Mouse (Mus musculus) spleen, postnatal 36 days (tissue): ENCODE measurements around the gene Kdm4a.

ENCODE experiments used
- DNase-seq, 2 experiments: peaks; one replicate each; pipeline ENCODE4 v3.0.0; 2022; ENCODE audit warnings: low spot score in 2 of 2, mixed read lengths in 1 of 2

The Kdm4a gene

GRCm38 (mm10) chr4:118154889-118155288 is 25.0 kb downstream of the Kdm4a start:
- DNase-seq = no peak

- DNase-seq = peak; percentile 64 to 68
Measured at GRCm38 (mm10) chr4:118152020-118152785, 27.6 kb downstream of the Kdm4a start.

- DNase-seq = no peak
Measured at GRCm38 (mm10) chr4:118150804-118151203, 29.0 kb downstream of the Kdm4a start.

GRCm38 (mm10) chr4:118149956-118150680 is 29.7 kb downstream of the Kdm4a start:
- DNase-seq = no peak

DNA sequence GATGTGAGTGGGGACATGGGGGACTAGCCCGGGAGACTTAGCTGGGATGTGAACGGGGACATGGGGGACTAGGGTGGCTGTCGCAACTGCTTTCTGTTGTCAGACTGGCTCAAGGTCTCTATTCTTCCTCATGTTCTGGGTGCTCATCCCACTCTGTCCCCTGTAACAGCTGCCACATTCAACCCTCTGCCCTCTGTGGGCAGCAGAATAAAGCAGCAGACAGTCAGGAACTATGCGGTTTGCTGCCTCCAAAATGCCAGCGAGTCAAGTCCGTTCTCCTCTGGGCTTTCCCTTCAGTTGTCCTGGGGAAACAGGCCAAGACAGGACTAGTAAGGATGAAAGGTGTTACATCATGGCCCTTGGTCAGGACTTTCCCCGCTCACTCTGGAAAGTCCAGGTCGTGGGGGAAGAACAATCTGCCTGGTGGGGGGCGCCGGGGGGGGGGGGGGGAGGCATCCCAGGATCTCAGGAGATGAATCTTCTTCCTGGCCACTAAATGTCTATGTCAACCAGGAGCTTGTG is 30.7 kb downstream of the Kdm4a start:
- DNase-seq = no peak

DNA sequence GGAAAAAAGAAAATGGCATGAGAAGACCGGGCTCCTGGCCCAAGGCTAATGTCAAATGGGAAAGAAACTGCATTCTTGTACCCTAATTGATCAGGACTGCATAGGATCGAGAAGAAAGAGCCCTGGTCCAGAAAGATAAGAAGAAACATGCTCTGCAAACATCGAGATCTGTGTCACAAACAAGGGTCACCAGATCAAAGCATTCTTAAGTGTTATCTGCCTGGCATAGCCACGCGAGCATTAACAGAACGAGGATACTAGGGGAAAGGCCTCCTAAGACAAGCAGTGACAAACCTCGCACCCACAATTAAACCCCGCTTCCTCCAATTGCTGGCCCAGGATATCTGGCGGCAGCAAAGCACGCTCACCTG is 31.5 kb downstream of the Kdm4a start:
- no peak for DNase-seq

DNA sequence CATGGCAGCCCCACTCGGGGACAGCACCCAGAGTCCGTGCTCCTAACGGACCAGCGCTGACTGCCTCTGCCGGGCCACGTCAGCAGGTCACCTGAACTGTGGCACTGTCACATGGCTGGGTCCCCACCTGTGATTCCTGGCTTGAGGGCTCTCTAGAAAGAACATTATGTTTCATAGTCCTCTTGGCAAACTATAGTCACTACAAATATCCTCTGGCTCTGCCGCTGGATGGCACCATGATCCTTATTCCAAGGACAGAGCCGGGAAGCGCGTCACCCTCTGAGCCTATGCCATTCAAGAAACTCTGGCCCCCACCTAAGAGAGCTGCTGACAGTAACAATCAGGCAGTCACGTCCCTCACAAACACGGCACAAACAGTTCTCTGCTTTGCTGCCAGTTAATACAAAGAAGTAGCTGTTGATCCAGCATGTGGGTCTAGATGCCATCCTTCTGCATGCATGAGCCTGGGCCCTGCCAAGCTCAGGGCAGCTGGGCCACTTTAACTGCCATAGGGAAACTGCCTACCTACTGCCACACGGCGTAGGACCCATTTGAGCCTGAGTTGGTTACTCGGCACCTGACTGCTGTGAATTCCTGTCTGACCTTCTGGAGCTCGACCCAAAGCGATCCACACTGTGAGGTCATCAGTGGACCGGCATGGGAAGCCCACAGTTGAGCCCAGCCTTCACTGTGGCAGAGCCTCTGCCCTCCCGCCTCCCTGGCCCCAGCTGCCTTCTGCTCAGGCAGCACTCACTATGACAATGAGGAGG is 32.1 kb downstream of the Kdm4a start:
- no peak for DNase-seq

DNA sequence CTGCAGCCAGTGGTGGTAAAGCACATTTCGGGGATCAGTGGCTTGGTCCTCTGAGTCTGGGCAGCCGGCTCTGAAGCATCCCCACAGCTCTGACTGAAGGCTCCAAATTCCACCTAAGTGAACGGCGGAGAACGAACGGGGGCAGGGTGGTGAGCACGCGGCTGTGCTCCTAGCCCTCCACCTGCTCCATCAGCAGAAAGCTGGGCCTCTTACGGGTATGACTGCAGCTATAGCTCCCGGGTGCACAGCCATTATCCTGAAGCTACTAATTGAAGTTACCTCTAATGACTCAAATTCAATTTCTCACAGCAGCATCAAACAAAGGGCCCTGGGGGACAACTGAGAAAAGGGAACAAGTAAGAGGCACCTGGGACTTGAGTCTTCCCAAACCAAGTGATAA is 32.8 kb downstream of the Kdm4a start:
- DNase-seq = no peak

DNA sequence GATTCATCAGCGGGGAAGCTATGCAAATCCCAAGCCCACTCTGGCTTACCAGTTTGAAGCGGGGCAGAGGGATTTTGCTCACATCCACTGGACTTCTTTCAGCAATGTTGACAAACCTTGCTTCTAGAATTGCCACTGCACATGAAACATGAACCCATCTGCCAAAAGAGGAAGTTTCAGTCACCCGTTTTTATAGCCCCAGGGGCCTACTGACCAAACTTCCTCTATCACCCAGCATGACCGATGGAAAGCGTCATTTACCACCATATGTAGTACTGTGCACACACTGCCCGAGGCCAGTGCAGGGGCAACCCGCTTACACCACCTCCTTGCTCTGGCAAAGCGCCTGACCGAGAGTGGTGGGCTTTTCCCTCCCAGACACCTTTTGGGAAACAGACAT is 35.5 kb downstream of the Kdm4a start:
- DNase-seq = peak; percentile 78 to 83

DNA sequence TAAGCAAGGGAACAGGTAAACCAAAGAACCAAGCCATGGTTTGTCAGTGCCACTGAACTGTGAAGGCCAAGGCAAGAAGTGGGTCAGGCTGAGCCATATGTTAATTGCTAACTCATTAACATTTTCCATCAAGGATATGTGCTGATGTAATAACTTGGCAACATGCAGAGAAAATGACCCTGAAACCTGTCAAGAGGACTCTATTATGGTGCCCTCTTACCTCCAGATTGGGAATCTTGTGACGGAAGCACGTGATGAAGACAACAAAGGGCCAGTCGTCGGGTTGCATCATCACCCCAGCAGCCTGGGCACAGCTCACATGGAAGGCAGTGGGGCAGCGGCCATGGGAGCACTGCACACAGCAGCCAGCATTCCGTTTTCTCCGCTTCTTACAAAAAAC is 36.2 kb downstream of the Kdm4a start:
- no peak for DNase-seq

- DNase-seq = no peak
Measured at GRCm38 (mm10) chr4:118141511-118141910, 38.3 kb downstream of the Kdm4a start.

GRCm38 (mm10) chr4:118138891-118139290 is 41.0 kb downstream of the Kdm4a start:
- DNase-seq = peak in 1 of 2 experiments; percentile 19

DNA sequence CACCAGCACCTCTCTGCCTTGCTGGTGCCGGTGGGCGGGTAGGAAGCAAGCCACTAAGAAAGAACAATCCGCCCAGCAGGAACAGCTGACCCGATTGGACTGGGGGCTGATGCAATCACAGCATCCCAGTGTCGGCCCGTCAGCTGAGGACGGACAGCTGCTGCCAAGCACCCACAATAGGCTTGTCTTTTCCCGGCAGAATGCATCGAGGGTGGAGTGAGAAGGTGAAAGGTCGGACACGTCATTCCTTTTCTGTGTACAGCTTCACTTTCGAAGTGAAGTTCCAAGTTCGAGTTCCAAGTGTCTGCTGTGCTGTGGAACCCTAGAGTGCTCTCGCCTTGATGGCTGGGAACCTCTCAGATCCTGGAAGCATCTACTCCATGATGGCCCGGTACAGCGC is 42.0 kb downstream of the Kdm4a start:
- DNase-seq = no peak

DNA sequence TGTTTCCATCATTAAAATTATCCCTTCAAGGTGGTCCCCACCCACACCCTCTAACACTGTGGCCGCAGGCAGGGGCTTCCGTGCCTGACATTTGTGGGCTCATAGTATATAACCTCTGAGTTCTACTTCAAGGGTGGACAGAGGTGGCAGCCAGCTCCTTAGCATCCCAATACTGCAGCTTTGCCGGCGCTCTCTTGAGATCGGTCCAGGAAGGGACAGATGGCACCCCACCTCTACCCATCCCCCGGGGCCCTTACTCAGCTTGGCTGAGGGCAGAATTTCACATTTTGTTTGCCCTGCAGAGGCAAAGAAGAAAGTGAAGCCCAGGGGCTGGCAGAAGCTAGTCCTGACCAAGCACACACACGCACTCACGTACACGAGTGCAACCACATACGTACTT is 42.5 kb downstream of the Kdm4a start:
- DNase-seq = no peak

- DNase-seq = no peak
Measured at GRCm38 (mm10) chr4:118135414-118135813, 44.4 kb downstream of the Kdm4a start.

DNA sequence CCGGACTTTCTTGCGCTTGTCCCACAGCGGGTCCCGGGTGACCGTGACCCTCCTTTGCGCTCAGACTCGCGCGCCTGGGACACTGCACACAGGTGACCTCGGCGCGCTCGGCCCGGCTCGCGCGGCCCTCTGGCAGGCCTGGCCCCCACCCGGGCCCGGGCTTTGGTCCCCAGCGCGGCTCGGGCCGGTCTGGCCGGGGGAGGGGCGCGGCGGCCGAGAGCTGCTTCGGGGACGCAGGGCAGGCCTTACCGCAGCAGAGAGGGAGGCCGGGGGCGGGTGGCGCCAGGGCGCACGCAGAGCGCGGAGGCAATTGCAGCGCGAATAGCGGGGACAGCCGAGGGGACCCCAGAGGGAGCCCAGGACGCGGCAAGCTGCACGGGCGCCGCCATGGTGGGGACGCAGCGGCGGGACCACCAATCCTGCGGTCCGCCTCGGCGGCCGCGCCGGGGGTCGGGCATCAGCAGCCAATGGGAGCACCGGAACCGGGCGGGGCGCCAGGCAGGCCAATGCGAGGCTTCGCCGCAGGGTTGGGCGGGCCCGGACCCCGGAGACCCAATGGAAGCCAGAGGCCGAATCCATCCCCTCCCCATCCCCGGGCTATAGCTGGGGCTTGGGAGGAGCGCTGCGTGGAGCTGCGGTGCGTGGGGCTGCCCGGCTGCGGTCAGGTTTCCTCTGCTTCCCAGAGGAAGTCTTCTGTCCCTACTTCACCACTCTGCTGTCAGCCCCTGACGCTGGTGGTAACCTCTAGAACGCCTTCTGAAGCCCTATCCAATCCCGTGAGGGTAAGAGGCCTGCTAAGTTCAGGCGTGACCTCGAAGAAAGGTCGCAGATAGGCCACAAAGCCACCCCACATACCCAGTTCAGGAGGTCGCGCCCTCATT is 45.1 kb downstream of the Kdm4a start, which contains the start of gene St3gal3:
Gene St3gal3 (minus strand): TSS at position 430 of the 881 bp plus-strand sequence.
- peak; percentile 91 to 93 for DNase-seq

GRCm38 (mm10) chr4:118131329-118131728 is 48.5 kb downstream of the Kdm4a start:
- no peak for DNase-seq

- no peak for DNase-seq
Measured at GRCm38 (mm10) chr4:118123030-118123704, 56.7 kb downstream of the Kdm4a start.

DNA sequence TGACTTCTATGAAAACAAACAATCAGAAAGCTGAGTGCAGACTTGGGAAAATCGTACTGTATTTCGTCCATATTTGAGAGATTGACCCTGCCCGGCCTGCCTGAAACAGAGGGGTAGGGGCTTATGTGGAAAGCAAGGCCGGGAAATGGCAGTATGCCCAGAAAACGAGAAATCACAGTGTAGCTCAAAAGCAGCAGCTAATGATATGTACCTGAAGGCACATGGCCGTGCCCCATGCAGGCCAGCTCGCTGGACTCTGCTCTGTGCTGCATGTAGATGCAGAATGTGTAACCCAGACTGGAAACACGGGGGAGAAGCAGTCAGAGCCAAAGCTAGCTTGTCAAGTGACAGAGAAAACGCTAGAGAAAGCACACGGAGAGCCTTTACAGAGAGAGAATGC is 57.8 kb downstream of the Kdm4a start:
- no peak for DNase-seq

DNA sequence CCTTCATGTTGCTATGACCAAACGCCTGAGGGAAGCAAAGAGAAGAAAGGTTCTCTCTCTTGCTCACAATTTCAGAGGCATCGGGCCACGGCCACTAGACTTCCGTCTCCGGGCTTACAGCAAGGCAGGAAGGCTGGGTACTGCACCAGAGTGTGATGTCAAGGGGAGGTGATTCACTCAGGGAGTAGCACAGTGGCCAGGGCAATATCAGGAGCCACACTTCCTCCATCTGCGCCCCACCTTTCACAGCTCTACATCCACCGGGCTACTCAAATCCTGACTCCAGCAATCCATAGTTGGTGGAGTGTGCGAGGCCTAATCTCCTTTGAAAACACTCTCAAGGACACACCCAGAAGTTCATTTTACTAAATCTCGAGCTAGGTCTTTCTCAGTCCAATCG is 62.3 kb downstream of the Kdm4a start:
- no peak for DNase-seq

- no peak for DNase-seq
Measured at GRCm38 (mm10) chr4:118116098-118116497, 63.7 kb downstream of the Kdm4a start.
